Mouse (Mus musculus): ENCODE results near the gene Gpr18.

DNA sequence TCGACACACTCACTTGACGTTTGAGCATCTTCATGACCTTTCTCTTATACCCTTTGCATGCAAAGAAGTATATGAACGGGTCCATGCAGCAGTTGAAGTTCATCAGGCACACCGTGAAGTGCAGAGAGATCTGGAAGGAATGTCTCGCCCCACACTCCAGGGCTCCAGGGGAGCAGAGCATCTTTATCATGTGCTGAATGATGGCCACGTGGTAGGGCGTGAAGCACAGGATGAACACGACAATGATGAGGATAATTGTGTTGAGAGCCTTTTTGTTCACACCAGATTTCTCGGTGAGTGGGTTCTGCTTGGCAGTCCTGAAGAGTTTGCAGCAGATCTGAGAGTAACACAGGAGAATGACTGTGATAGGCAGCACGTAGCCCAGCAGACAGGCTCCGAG is 38.5 kb upstream of the Gpr18 start:
- TF ChIP-seq CTCF (IDR thresholded peaks at IDR 0.05) (no peak), EP300 (IDR thresholded peaks at IDR 0.05) (no peak)
